In genomic region chr11:70467902-70468619, GRCm38 (mm10) we compare ENCODE assay signal across 18 mouse cellular contexts. TPM values are rescaled to one million over a fixed set of nuclear protein-coding genes. Genes with fewer than 3 reads are reported as not detected.
DNase-seq lines count a peak whose midpoint lies in the region; ATAC-seq and TF ChIP-seq lines count a peak whose summit lies in the region.
"Had no signal": no experiment of that assay in that cellular context is flagged by ENCODE, and none has a peak within 500 bp of the region (broad histone marks: within the 10 kb centered on the region; RNA-seq: fewer than 3 reads in every experiment).

No protein-coding gene starts in this region.

- no peak overlapping the region for H3K4me3 ChIP-seq in heart, embryonic 14.5 days (ENCODE audit: control insufficient read depth in 1 of 2, insufficient read depth in 1 of 2, low read depth in 1 of 2, low read length in 2 of 2)
- H3K4me3 ChIP-seq in stomach, postnatal 0 days (ENCODE audit: low read depth, low read length), result no peak overlapping the region
- H3K4me3 ChIP-seq in kidney, embryonic 16.5 days (ENCODE audit: low read length), result no peak overlapping the region
- H3K4me3 ChIP-seq: embryonic facial prominence, embryonic 13.5 days; forebrain, embryonic 12.5 days; hindbrain, embryonic 13.5 days had no signal

- H3K4me2 ChIP-seq in heart, embryonic 14.5 days (ENCODE audit: low read length), result no peak overlapping the region
- no peak overlapping the region for H3K4me2 ChIP-seq in stomach, postnatal 0 days (replicated peaks; ENCODE audit: low read depth)
- no peak overlapping the region for H3K4me2 ChIP-seq in kidney, embryonic 16.5 days (replicated peaks; ENCODE audit: low read depth, low read length)
- H3K4me2 ChIP-seq: embryonic facial prominence, embryonic 13.5 days; forebrain, embryonic 12.5 days; hindbrain, embryonic 13.5 days had no signal

- WGBS in heart, embryonic 14.5 days, result 54% methylated on average over 5 of the region's 5 CpGs
- 62% methylated on average over 5 of the region's 5 CpGs for WGBS in stomach, postnatal 0 days
- WGBS in kidney, embryonic 16.5 days, result 76% methylated on average over 5 of the region's 5 CpGs

- ATAC-seq in heart, embryonic 14.5 days (ENCODE audit: insufficient number of reproducible peaks, insufficient read depth, low FRiP score, low read depth), result peak; percentile 71
- ATAC-seq in stomach, postnatal 0 days (ENCODE audit: low FRiP score, low TSS enrichment), result peak; percentile 25; the same call in 1 of the 2 replicates
- no peak for ATAC-seq in kidney, embryonic 16.5 days (ENCODE audit: low FRiP score, low TSS enrichment)
- ATAC-seq: CD4-positive, CD25-positive, alpha-beta regulatory T cell, adult 4 months had no signal

- no peak for TF ChIP-seq CTCF in stomach, postnatal 0 days (IDR thresholded peaks at IDR 0.05; ENCODE audit: low read depth)

- no peak for TF ChIP-seq EP300 in stomach, postnatal 0 days (optimal IDR thresholded peaks at IDR 0.05)

- peaks cover 9 to 20% of the 10 kb centered on the region in 2 experiments for H3K4me1 ChIP-seq in heart, embryonic 14.5 days (ENCODE audit: control insufficient read depth in 2 of 2, insufficient read depth in 2 of 2, low read length in 2 of 2)
- 0 out of 2 replicates have a peak, but pooled peaks cover 5% of the 10 kb centered on the region for H3K4me1 ChIP-seq in stomach, postnatal 0 days (replicated peaks; ENCODE audit: control insufficient read depth, insufficient read depth)
- peaks cover 15% of the 10 kb centered on the region for H3K4me1 ChIP-seq in kidney, embryonic 16.5 days (ENCODE audit: insufficient read depth, low read length)

- peaks cover 17% of the 10 kb centered on the region for H3K27me3 ChIP-seq in heart, embryonic 14.5 days (ENCODE audit: control insufficient read depth, insufficient read depth, low read length)
- H3K27me3 ChIP-seq in stomach, postnatal 0 days (ENCODE audit: control insufficient read depth, insufficient read depth, low read length), result no peaks in the 10 kb centered on the region
- H3K27me3 ChIP-seq in kidney, embryonic 16.5 days (ENCODE audit: insufficient read depth, low read length), result peaks cover 18% of the 10 kb centered on the region; the same call in 1 of the 2 replicates

- H3K9me3 ChIP-seq in heart, embryonic 14.5 days (ENCODE audit: control insufficient read depth, low read length), result no peaks in the 10 kb centered on the region
- no peaks in the 10 kb centered on the region for H3K9me3 ChIP-seq in stomach, postnatal 0 days (ENCODE audit: control insufficient read depth, low read length)
- H3K9me3 ChIP-seq in kidney, embryonic 16.5 days (ENCODE audit: low read length), result no peaks in the 10 kb centered on the region
- H3K9me3 ChIP-seq: embryonic facial prominence, embryonic 13.5 days; forebrain, embryonic 12.5 days; hindbrain, embryonic 13.5 days had no signal

- intact Hi-C loops in heart, postnatal 25 days (cut with DNase I), result no loop called here
- intact Hi-C loops in left cerebral cortex, postnatal 4 days (cut with DNase I), result no loop called here

- H3K27ac ChIP-seq in heart, embryonic 14.5 days (replicated peaks in 1 of 2; ENCODE audit: control insufficient read depth in 1 of 2, insufficient read depth in 1 of 2, low read depth in 2 of 2, low read length in 2 of 2), result peak overlapping the region; percentile 67 to 78
- H3K27ac ChIP-seq in stomach, postnatal 0 days (replicated peaks), result no peak overlapping the region; the same call in 1 of the 2 replicates
- no peak overlapping the region for H3K27ac ChIP-seq in kidney, embryonic 16.5 days (ENCODE audit: low read length)
- H3K27ac ChIP-seq: embryonic facial prominence, embryonic 13.5 days; forebrain, embryonic 12.5 days; hindbrain, embryonic 13.5 days had no signal

- no peak overlapping the region for H3K9ac ChIP-seq in heart, embryonic 14.5 days (ENCODE audit: low read length)
- no peak overlapping the region for H3K9ac ChIP-seq in stomach, postnatal 0 days (ENCODE audit: low read length)
- H3K9ac ChIP-seq in kidney, embryonic 16.5 days (replicated peaks; ENCODE audit: low read length), result no peak overlapping the region
- H3K9ac ChIP-seq: embryonic facial prominence, embryonic 13.5 days; forebrain, embryonic 12.5 days; hindbrain, embryonic 13.5 days had no signal

- no peaks in the 10 kb centered on the region for H3K36me3 ChIP-seq in heart, embryonic 14.5 days (ENCODE audit: control insufficient read depth, insufficient read depth, low read length)
- H3K36me3 ChIP-seq in stomach, postnatal 0 days (ENCODE audit: control insufficient read depth, insufficient read depth, low read length), result no peaks in the 10 kb centered on the region
- no peaks in the 10 kb centered on the region for H3K36me3 ChIP-seq in kidney, embryonic 16.5 days (ENCODE audit: insufficient read depth, low read length)
- H3K36me3 ChIP-seq: embryonic facial prominence, embryonic 13.5 days; forebrain, embryonic 12.5 days; hindbrain, embryonic 13.5 days had no signal

- DNase-seq in heart, adult 8-10 months (ENCODE audit: low spot score), result peak; percentile 57
- DNase-seq in heart, postnatal 25 days (ENCODE audit: low spot score), result no peak
- peak; percentile 17 for DNase-seq in lung, postnatal 10 days
- no peak for DNase-seq in lung, adult 18-20 months
- DNase-seq in stomach, postnatal 0 days (ENCODE audit: low spot score), result no peak
- DNase-seq in left cerebral cortex, postnatal 4 days, result no peak
- DNase-seq: cerebellum, postnatal 14 days; layer of hippocampus, adult 9-11 months; right cerebral cortex, postnatal 14 days; thymus, postnatal 25 days had no signal

RNA-seq across cellular contexts. Expression of gene Cxcl16, which starts 8.3 kb away (rescaled TPM):
- 10 to 100 TPM in 1 of 4 experiments, 1 to 10 TPM in 3; 8.4 to 10.3 (median 9.6) TPM for total RNA-seq in heart, adult 8-10 months (2022)
- 1 to 10 TPM; 8.4 to 9.4 TPM for total RNA-seq in heart, postnatal 25 days (2021)
- polyA plus RNA-seq in heart, embryonic 14.5 days (2014; fragmentation: Nextera tagmentation; extraction: Ambion mirVana), result 9.4 and 10.3 TPM in 2 replicates
- 15.8 and 18.1 TPM in 2 replicates for polyA plus RNA-seq in stomach, postnatal 0 days (2015; fragmentation: Nextera tagmentation; extraction: Ambion mirVana)
- polyA plus RNA-seq in kidney, embryonic 16.5 days (2015; fragmentation: Nextera tagmentation; extraction: Ambion mirVana), result 9.1 and 9.7 TPM in 2 replicates
- total RNA-seq in left cerebral cortex, postnatal 4 days (2021), result under 1 TPM; 0.68 to 0.91 TPM

RNA-seq across cellular contexts. Expression of gene Zmynd15, which starts 8.8 kb away (rescaled TPM):
- total RNA-seq in heart, adult 8-10 months (2022), result 1 to 10 TPM; 1.1 to 2.7 (median 1.9) TPM
- 1 to 10 TPM; 2.3 to 2.7 TPM for total RNA-seq in heart, postnatal 25 days (2021)
- polyA plus RNA-seq in heart, embryonic 14.5 days (2014; fragmentation: Nextera tagmentation; extraction: Ambion mirVana), result 0.95 and 2.0 TPM in 2 replicates
- polyA plus RNA-seq in stomach, postnatal 0 days (2015; fragmentation: Nextera tagmentation; extraction: Ambion mirVana), result 0.62 and 0.86 TPM in 2 replicates
- 1.4 and 1.5 TPM in 2 replicates for polyA plus RNA-seq in kidney, embryonic 16.5 days (2015; fragmentation: Nextera tagmentation; extraction: Ambion mirVana)
- total RNA-seq in left cerebral cortex, postnatal 4 days (2021), result 1 to 10 TPM; 1.2 to 3.7 TPM
- polyA plus RNA-seq: CD4-positive, CD25-positive, alpha-beta regulatory T cell, adult 4 months had no signal

RNA-seq across cellular contexts. Expression of gene Med11, which starts 16.3 kb away (rescaled TPM):
- 10 to 100 TPM in 1 of 4 experiments, 1 to 10 TPM in 3; 5.9 to 10.6 (median 6.9) TPM for total RNA-seq in heart, adult 8-10 months (2022)
- total RNA-seq in heart, postnatal 25 days (2021), result 1 to 10 TPM; 7.5 to 8.2 TPM
- polyA plus RNA-seq in heart, embryonic 14.5 days (2014; fragmentation: Nextera tagmentation; extraction: Ambion mirVana), result 25.1 and 26.8 TPM in 2 replicates
- polyA plus RNA-seq in stomach, postnatal 0 days (2015; fragmentation: Nextera tagmentation; extraction: Ambion mirVana), result 27.4 and 28.6 TPM in 2 replicates
- polyA plus RNA-seq in kidney, embryonic 16.5 days (2015; fragmentation: Nextera tagmentation; extraction: Ambion mirVana), result 43.9 and 46.3 TPM in 2 replicates
- 10 to 100 TPM; 25.7 to 28.0 TPM for total RNA-seq in left cerebral cortex, postnatal 4 days (2021)

RNA-seq across cellular contexts. Expression of gene Arrb2, which starts 35.6 kb away (rescaled TPM):
- total RNA-seq in heart, adult 8-10 months (2022), result 10 to 100 TPM in 2 of 4 experiments, 1 to 10 TPM in 2; 9.0 to 10.9 (median 9.9) TPM
- 10 to 100 TPM in 1 of 2 experiments, 1 to 10 TPM in 1; 9.0 to 11.6 TPM for total RNA-seq in heart, postnatal 25 days (2021)
- 5.4 and 8.6 TPM in 2 replicates for polyA plus RNA-seq in heart, embryonic 14.5 days (2014; fragmentation: Nextera tagmentation; extraction: Ambion mirVana)
- 9.0 and 9.5 TPM in 2 replicates for polyA plus RNA-seq in stomach, postnatal 0 days (2015; fragmentation: Nextera tagmentation; extraction: Ambion mirVana)
- 15.3 and 19.0 TPM in 2 replicates for polyA plus RNA-seq in kidney, embryonic 16.5 days (2015; fragmentation: Nextera tagmentation; extraction: Ambion mirVana)
- total RNA-seq in left cerebral cortex, postnatal 4 days (2021), result 10 to 100 TPM; 76.6 to 81.3 TPM

RNA-seq across cellular contexts. Expression of gene Tm4sf5, which starts 37.0 kb away (rescaled TPM):
- 1 to 10 TPM in 3 of 4 experiments, under 1 TPM in 1; 0.49 to 2.2 (median 1.5) TPM for total RNA-seq in heart, adult 8-10 months (2022)
- total RNA-seq in heart, postnatal 25 days (2021), result 1 to 10 TPM in 1 of 2 experiments, under 1 TPM in 1; 0.78 to 1.7 TPM
- 8.7 and 10.5 TPM in 2 replicates for polyA plus RNA-seq in heart, embryonic 14.5 days (2014; fragmentation: Nextera tagmentation; extraction: Ambion mirVana)
- polyA plus RNA-seq in stomach, postnatal 0 days (2015; fragmentation: Nextera tagmentation; extraction: Ambion mirVana), result 91.8 and 104 TPM in 2 replicates
- 0.69 and 0.80 TPM in 2 replicates for polyA plus RNA-seq in kidney, embryonic 16.5 days (2015; fragmentation: Nextera tagmentation; extraction: Ambion mirVana)
- 1 to 10 TPM in 1 of 2 experiments, not detected in 1; 1.2 TPM for total RNA-seq in left cerebral cortex, postnatal 4 days (2021)
- total RNA-seq: adrenal gland, adult 18-20 months; left cerebral cortex, postnatal 36 days had no signal

Comparison
In these comparisons a context has a peak if more than half of its experiments do, and no peak if none do; other contexts are left out.
1. DNase-seq: peak in heart, adult 8-10 months (single experiment) and lung, postnatal 10 days (single experiment); none in heart, postnatal 25 days (single experiment), lung, adult 18-20 months (0 of 2), stomach, postnatal 0 days (single experiment) and left cerebral cortex, postnatal 4 days (single experiment).
2. H3K27ac ChIP-seq: peak in heart, embryonic 14.5 days (2 of 2); none in stomach, postnatal 0 days (single experiment) and kidney, embryonic 16.5 days (single experiment).
3. RNA of gene Cxcl16, which starts 8.3 kb away (total RNA-seq): 8.4 to 10.3 TPM in heart, adult 8-10 months and 8.4 to 9.4 TPM in heart, postnatal 25 days; 0.68 to 0.91 TPM in left cerebral cortex, postnatal 4 days; every median in the first group is over 4 times any median in the second.